Mouse (Mus musculus): ENCODE results near the gene Upp2. TPM values are rescaled to one million over a fixed set of nuclear protein-coding genes. Genes with fewer than 3 reads are reported as not detected.
A peak's percentile ranks its signal among the peaks of the same experiment; 100 is the strongest.

Upp2 gene
- polyA plus RNA-seq (2015; fragmentation: Nextera tagmentation; extraction: Ambion mirVana), result 9.8 and 11.6 TPM in 2 replicates

GRCm38 (mm10) chr2:58567066-58567810, at the start of gene Upp2, which contains the start of gene Acvr1:
Gene Upp2 (plus strand): TSS chr2:58567298.
Gene Acvr1 (minus strand): TSS chr2:58567157.
- peak within 1 kb of the TSS; percentile 91 for H3K9ac ChIP-seq (replicated peaks)
- WGBS, result under 1% methylated on average over 41 of the region's 80 CpGs
- H3K4me2 ChIP-seq (replicated peaks), result peak within 1 kb of the TSS; percentile 72
- no peaks in the 10 kb centered on the region for H3K27me3 ChIP-seq
- H3K27ac ChIP-seq, result peak within 1 kb of the TSS; percentile 98
- ATAC-seq, result peak; percentile 97
- no peaks in the 10 kb centered on the region for H3K36me3 ChIP-seq
- H3K9me3 ChIP-seq, result no peaks in the 10 kb centered on the region
- H3K4me3 ChIP-seq (replicated peaks), result peak within 1 kb of the TSS; percentile 91
- peaks cover 45% of the 10 kb centered on the region for H3K4me1 ChIP-seq (replicated peaks)

- Histone ChIP-seq H3K4me3 (replicated peaks) (no peak overlapping the region), H3K4me2 (replicated peaks) (no peak overlapping the region), H3K27ac (no peak overlapping the region), H3K9me3 (no peaks in the 10 kb centered on the region), H3K36me3 (0 out of 2 replicates have a peak, but pooled peaks cover 3% of the 10 kb centered on the region), H3K27me3 (no peaks in the 10 kb centered on the region), H3K4me1 (replicated peaks) (peaks cover 13% of the 10 kb centered on the region), H3K9ac (replicated peaks) (no peak overlapping the region)
- no peak for ATAC-seq
- 91% methylated on average over 1 of the region's 1 CpGs for WGBS
These were observed 48.6 kb upstream of the Upp2 start for GRCm38 (mm10) chr2:58518517-58518916.

GRCm38 (mm10) chr2:58520727-58521126, 46.4 kb upstream of the Upp2 start:
- peaks cover 16% of the 10 kb centered on the region for H3K4me1 ChIP-seq (replicated peaks)
- WGBS, result 96% methylated on average over 9 of the region's 9 CpGs
- H3K27ac ChIP-seq, result no peak overlapping the region
- no peak for ATAC-seq
- H3K9ac ChIP-seq (replicated peaks), result no peak overlapping the region
- no peak overlapping the region for H3K4me2 ChIP-seq (replicated peaks)
- H3K4me3 ChIP-seq (replicated peaks), result no peak overlapping the region
- H3K36me3 ChIP-seq, result no peaks in the 10 kb centered on the region
- no peaks in the 10 kb centered on the region for H3K9me3 ChIP-seq
- no peaks in the 10 kb centered on the region for H3K27me3 ChIP-seq

GRCm38 (mm10) chr2:58521621-58522020, 45.5 kb upstream of the Upp2 start:
- 90% methylated on average over 6 of the region's 6 CpGs for WGBS
- Histone ChIP-seq H3K4me3 (replicated peaks) (no peak overlapping the region), H3K4me2 (replicated peaks) (no peak overlapping the region), H3K9me3 (no peaks in the 10 kb centered on the region), H3K4me1 (replicated peaks) (peaks cover 11% of the 10 kb centered on the region), H3K36me3 (no peaks in the 10 kb centered on the region), H3K27ac (no peak overlapping the region), H3K9ac (replicated peaks) (no peak overlapping the region), H3K27me3 (no peaks in the 10 kb centered on the region)
- ATAC-seq, result no peak

- no peak for ATAC-seq
- 82% methylated on average over 12 of the region's 12 CpGs for WGBS
These were observed 44.0 kb upstream of the Upp2 start for GRCm38 (mm10) chr2:58523097-58523496.

GRCm38 (mm10) chr2:58523894-58524293, 43.2 kb upstream of the Upp2 start:
- H3K27ac ChIP-seq, result no peak overlapping the region
- H3K27me3 ChIP-seq, result no peaks in the 10 kb centered on the region
- H3K9ac ChIP-seq (replicated peaks), result no peak overlapping the region
- no peak for ATAC-seq
- no peak overlapping the region for H3K4me3 ChIP-seq (replicated peaks)
- 90% methylated on average over 5 of the region's 5 CpGs for WGBS
- peaks cover 15% of the 10 kb centered on the region for H3K4me1 ChIP-seq (replicated peaks)
- no peaks in the 10 kb centered on the region for H3K36me3 ChIP-seq
- no peak overlapping the region for H3K4me2 ChIP-seq (replicated peaks)
- H3K9me3 ChIP-seq, result no peaks in the 10 kb centered on the region

More at GRCm38 (mm10) chr2:58523097-58523496, 44.0 kb upstream of the Upp2 start:
- Histone ChIP-seq H3K9ac (replicated peaks) (no peak overlapping the region), H3K27ac (no peak overlapping the region), H3K4me1 (replicated peaks) (peaks cover 11% of the 10 kb centered on the region), H3K27me3 (no peaks in the 10 kb centered on the region), H3K9me3 (no peaks in the 10 kb centered on the region), H3K4me2 (replicated peaks) (no peak overlapping the region), H3K4me3 (replicated peaks) (no peak overlapping the region), H3K36me3 (no peaks in the 10 kb centered on the region)

- ATAC-seq, result no peak
- WGBS, result 87% methylated on average over 6 of the region's 6 CpGs
These were observed 42.7 kb upstream of the Upp2 start for GRCm38 (mm10) chr2:58524356-58524755.

GRCm38 (mm10) chr2:58527786-58528185, 39.3 kb upstream of the Upp2 start:
- H3K27ac ChIP-seq, result no peak overlapping the region
- no peaks in the 10 kb centered on the region for H3K36me3 ChIP-seq
- H3K4me2 ChIP-seq (replicated peaks), result no peak overlapping the region
- no peaks in the 10 kb centered on the region for H3K27me3 ChIP-seq
- no peak overlapping the region for H3K9ac ChIP-seq (replicated peaks)
- H3K9me3 ChIP-seq, result no peaks in the 10 kb centered on the region
- ATAC-seq, result no peak
- peaks cover 38% of the 10 kb centered on the region for H3K4me1 ChIP-seq (replicated peaks)
- WGBS, result 81% methylated on average over 3 of the region's 3 CpGs
- H3K4me3 ChIP-seq (replicated peaks), result no peak overlapping the region

More at GRCm38 (mm10) chr2:58524356-58524755, 42.7 kb upstream of the Upp2 start:
- Histone ChIP-seq H3K4me3 (replicated peaks) (no peak overlapping the region), H3K9ac (replicated peaks) (no peak overlapping the region), H3K9me3 (no peaks in the 10 kb centered on the region), H3K36me3 (no peaks in the 10 kb centered on the region), H3K4me2 (replicated peaks) (no peak overlapping the region), H3K27me3 (no peaks in the 10 kb centered on the region), H3K4me1 (replicated peaks) (peaks cover 17% of the 10 kb centered on the region), H3K27ac (no peak overlapping the region)

GRCm38 (mm10) chr2:58529384-58529783, 37.7 kb upstream of the Upp2 start:
- Histone ChIP-seq H3K9ac (replicated peaks) (0 out of 2 replicates have a peak overlapping the region, but pooled peaks have one; percentile 5), H3K27ac (peak overlapping the region; percentile 46; the same call in 1 of the 2 replicates), H3K4me1 (replicated peaks) (peaks cover 52% of the 10 kb centered on the region), H3K27me3 (no peaks in the 10 kb centered on the region), H3K4me3 (replicated peaks) (no peak overlapping the region), H3K4me2 (replicated peaks) (no peak overlapping the region), H3K9me3 (no peaks in the 10 kb centered on the region), H3K36me3 (no peaks in the 10 kb centered on the region)
- ATAC-seq, result peak; percentile 16
- WGBS, result 45% methylated on average over 5 of the region's 5 CpGs

- no peaks in the 10 kb centered on the region for H3K9me3 ChIP-seq
- WGBS, result 22% methylated on average over 7 of the region's 7 CpGs
- H3K27me3 ChIP-seq, result no peaks in the 10 kb centered on the region
- no peak overlapping the region for H3K4me2 ChIP-seq (replicated peaks)
- no peak overlapping the region for H3K4me3 ChIP-seq (replicated peaks)
- peaks cover 56% of the 10 kb centered on the region for H3K4me1 ChIP-seq (replicated peaks)
- ATAC-seq, result no peak
- H3K36me3 ChIP-seq, result no peaks in the 10 kb centered on the region
- peak overlapping the region; percentile 56 for H3K27ac ChIP-seq
- peak overlapping the region; percentile 5; the same call in 1 of the 2 replicates for H3K9ac ChIP-seq (replicated peaks)
These were observed 37.1 kb upstream of the Upp2 start for GRCm38 (mm10) chr2:58529860-58530440.

GRCm38 (mm10) chr2:58530521-58530920, 36.6 kb upstream of the Upp2 start:
- H3K4me1 ChIP-seq (replicated peaks), result peaks cover 59% of the 10 kb centered on the region
- H3K27ac ChIP-seq, result no peak overlapping the region
- ATAC-seq, result no peak
- no peak overlapping the region for H3K4me3 ChIP-seq (replicated peaks)
- no peaks in the 10 kb centered on the region for H3K27me3 ChIP-seq
- no peaks in the 10 kb centered on the region for H3K36me3 ChIP-seq
- H3K9me3 ChIP-seq, result no peaks in the 10 kb centered on the region
- 77% methylated on average over 4 of the region's 4 CpGs for WGBS
- H3K9ac ChIP-seq (replicated peaks), result no peak overlapping the region
- H3K4me2 ChIP-seq (replicated peaks), result no peak overlapping the region

GRCm38 (mm10) chr2:58532260-58532850, 34.7 kb upstream of the Upp2 start:
- Histone ChIP-seq H3K9me3 (no peaks in the 10 kb centered on the region), H3K9ac (replicated peaks) (no peak overlapping the region), H3K27me3 (no peaks in the 10 kb centered on the region), H3K36me3 (peaks cover 2% of the 10 kb centered on the region; the same call in 1 of the 2 replicates), H3K27ac (peak overlapping the region; percentile 74), H3K4me3 (replicated peaks) (peak overlapping the region; percentile 11), H3K4me2 (replicated peaks) (peak overlapping the region; percentile 45), H3K4me1 (replicated peaks) (peaks cover 59% of the 10 kb centered on the region)
- ATAC-seq, result peak; percentile 91
- whole genome bisulfite sequencing, result 14% methylated on average over 10 of the region's 10 CpGs

Measured in midbrain, embryonic 13.5 days (tissue).